Mouse (Mus musculus): ENCODE results near the gene Ggact. TPM values are rescaled to one million over a fixed set of nuclear protein-coding genes. Genes with fewer than 3 reads are reported as not detected.

The Ggact gene
- polyA plus RNA-seq, 1 experiment from 2014 or later, result 5.1 TPM

DNA sequence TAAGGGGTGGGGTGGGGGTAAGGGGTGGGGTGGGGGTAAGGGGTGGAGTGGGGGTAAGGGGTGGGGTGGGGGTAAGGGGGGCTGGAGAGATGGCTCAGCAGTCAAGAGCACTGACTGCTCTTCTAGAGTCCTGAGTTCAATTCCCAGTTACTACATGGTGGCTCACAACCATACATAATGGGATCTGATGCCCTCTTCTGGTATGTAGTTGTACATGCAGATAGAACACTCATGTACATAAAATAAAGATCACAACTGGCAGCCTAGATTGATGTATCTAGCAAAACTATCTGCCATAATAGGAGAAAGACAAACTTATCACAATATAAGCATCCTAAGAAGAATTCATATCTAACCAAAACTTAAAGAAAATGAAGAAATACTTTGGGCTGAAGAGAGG is 15.0 kb downstream of the Ggact start:
- no peak overlapping the region for H3K27ac ChIP-seq
- no peak for ATAC-seq (ENCODE audit: insufficient number of reproducible peaks, low FRiP score, low TSS enrichment, low read depth)
- peaks cover 18% of the 10 kb centered on the region for H3K4me1 ChIP-seq
- H3K4me2 ChIP-seq, result no peak overlapping the region
- no peak overlapping the region for H3K9ac ChIP-seq
- no peaks in the 10 kb centered on the region for H3K36me3 ChIP-seq
- H3K9me3 ChIP-seq, result no peaks in the 10 kb centered on the region
- no peaks in the 10 kb centered on the region for H3K27me3 ChIP-seq
- H3K4me3 ChIP-seq, result no peak overlapping the region

DNA sequence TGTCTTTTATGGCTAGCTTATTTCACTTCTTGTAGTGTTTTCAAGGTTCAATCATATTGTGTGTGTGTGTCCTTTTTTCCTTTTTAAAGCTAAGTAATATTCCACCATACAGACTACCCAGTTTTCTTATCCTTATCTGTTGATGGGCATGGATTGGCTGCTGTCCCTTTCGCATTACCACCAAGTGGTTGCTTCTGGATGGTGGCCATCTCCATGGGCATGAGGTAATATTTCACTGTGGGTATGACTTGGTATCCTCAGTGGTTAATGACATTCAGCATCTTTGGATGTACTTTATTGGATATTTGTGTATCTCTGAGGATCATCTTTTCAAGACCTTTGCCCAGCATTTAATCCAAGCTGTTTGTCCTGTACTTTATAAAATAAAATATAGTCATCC is 17.5 kb downstream of the Ggact start:
- H3K4me3 ChIP-seq, result no peak overlapping the region
- no peaks in the 10 kb centered on the region for H3K9me3 ChIP-seq
- ATAC-seq (ENCODE audit: insufficient number of reproducible peaks, low FRiP score, low TSS enrichment, low read depth), result no peak
- H3K4me2 ChIP-seq, result no peak overlapping the region
- WGBS, result 80% methylated on average over 1 of the region's 1 CpGs
- no peaks in the 10 kb centered on the region for H3K27me3 ChIP-seq
- H3K4me1 ChIP-seq, result no peaks in the 10 kb centered on the region
- H3K36me3 ChIP-seq, result no peaks in the 10 kb centered on the region
- H3K9ac ChIP-seq, result no peak overlapping the region
- no peak overlapping the region for H3K27ac ChIP-seq

GRCm38 (mm10) chr14:122891470-122891968 is 22.0 kb downstream of the Ggact start:
- Histone ChIP-seq H3K9me3 (no peaks in the 10 kb centered on the region), H3K27me3 (no peaks in the 10 kb centered on the region), H3K4me2 (no peak overlapping the region), H3K4me1 (no peaks in the 10 kb centered on the region), H3K9ac (no peak overlapping the region), H3K36me3 (no peaks in the 10 kb centered on the region), H3K27ac (no peak overlapping the region), H3K4me3 (no peak overlapping the region)
- 85% methylated on average over 12 of the region's 12 CpGs for WGBS
- ATAC-seq (ENCODE audit: insufficient number of reproducible peaks, low FRiP score, low TSS enrichment, low read depth), result no peak

DNA sequence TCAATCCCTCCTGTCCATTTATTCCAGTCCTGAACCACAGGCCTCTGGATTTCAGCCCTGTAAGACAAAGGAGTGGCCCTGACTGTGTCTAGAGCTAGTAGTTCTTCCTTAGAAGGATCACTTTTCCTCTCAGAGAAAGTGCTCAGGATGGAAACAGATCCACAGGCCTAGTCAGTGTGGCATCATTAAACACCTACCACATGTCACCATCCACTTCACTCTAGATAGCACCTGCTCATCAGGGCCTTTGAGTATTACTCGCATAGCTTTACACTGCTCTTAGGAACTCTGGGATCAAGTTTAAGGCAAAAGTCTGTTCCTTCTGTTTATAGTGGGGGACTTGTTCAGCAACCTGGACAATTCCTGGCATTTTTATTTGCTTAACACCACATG is 25.1 kb downstream of the Ggact start:
- Histone ChIP-seq H3K4me1 (peaks cover 5% of the 10 kb centered on the region; the same call in 1 of the 2 replicates), H3K9me3 (no peaks in the 10 kb centered on the region), H3K4me2 (no peak overlapping the region), H3K4me3 (no peak overlapping the region), H3K36me3 (no peaks in the 10 kb centered on the region), H3K27ac (no peak overlapping the region), H3K27me3 (no peaks in the 10 kb centered on the region), H3K9ac (no peak overlapping the region)
- WGBS, result 83% methylated on average over 1 of the region's 1 CpGs
- ATAC-seq (ENCODE audit: insufficient number of reproducible peaks, low FRiP score, low TSS enrichment, low read depth), result no peak

DNA sequence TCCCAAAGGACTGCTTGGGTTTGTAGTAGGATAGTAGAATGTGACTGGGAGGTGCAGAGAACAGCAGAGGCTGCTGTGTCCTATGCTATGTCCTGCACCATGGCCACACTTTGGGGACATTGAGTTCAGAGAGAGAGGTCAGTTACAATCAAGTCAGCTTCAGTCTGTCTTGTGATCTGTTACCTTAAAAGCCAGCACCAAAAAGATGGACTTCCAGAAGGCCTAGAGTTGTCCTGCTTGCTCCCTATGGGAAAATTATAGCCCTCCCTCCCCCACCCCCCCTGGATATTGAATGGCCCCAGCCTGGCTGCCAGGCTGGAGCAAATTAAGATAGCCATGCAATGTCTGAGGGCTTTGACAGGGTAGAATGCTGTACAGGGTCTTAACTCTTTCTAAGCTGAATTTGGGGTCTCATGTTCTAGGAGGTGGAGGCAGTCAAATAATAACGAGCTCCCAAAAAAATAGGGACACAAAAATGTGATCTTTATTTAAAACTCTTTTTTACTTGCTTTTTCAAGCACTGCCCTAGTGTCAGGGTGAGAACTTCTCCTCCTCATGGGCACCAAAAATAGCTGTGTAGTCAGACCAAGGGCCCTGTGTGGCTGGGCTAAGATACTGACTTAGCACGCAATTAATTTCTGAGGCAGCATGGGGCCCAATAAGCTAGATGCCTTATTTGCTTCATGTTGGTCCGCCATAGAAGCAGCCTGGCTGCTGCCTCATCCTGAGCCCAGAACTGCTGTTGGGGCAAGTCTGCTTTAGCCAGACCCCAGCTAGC is 25.7 kb downstream of the Ggact start:
- Histone ChIP-seq H3K27me3 (no peaks in the 10 kb centered on the region), H3K4me2 (no peak overlapping the region), H3K27ac (no peak overlapping the region), H3K9me3 (no peaks in the 10 kb centered on the region), H3K4me1 (peaks cover 10% of the 10 kb centered on the region; the same call in 1 of the 2 replicates), H3K4me3 (no peak overlapping the region), H3K36me3 (no peaks in the 10 kb centered on the region), H3K9ac (no peak overlapping the region)
- no peak for ATAC-seq (ENCODE audit: insufficient number of reproducible peaks, low FRiP score, low TSS enrichment, low read depth)
- WGBS, result 66% methylated on average over 3 of the region's 3 CpGs

GRCm38 (mm10) chr14:122887278-122887677 is 26.3 kb downstream of the Ggact start:
- no peak overlapping the region for H3K4me2 ChIP-seq
- WGBS, result 80% methylated on average over 1 of the region's 1 CpGs
- no peak for ATAC-seq (ENCODE audit: insufficient number of reproducible peaks, low FRiP score, low TSS enrichment, low read depth)
- no peaks in the 10 kb centered on the region for H3K36me3 ChIP-seq
- no peaks in the 10 kb centered on the region for H3K27me3 ChIP-seq
- H3K27ac ChIP-seq, result no peak overlapping the region
- H3K4me1 ChIP-seq, result peaks cover 13% of the 10 kb centered on the region; the same call in 1 of the 2 replicates
- H3K9me3 ChIP-seq, result no peaks in the 10 kb centered on the region
- no peak overlapping the region for H3K4me3 ChIP-seq
- H3K9ac ChIP-seq, result no peak overlapping the region

- Histone ChIP-seq H3K27me3 (no peaks in the 10 kb centered on the region), H3K4me3 (no peak overlapping the region), H3K9me3 (no peaks in the 10 kb centered on the region), H3K36me3 (no peaks in the 10 kb centered on the region), H3K9ac (no peak overlapping the region), H3K27ac (no peak overlapping the region), H3K4me1 (peaks cover 15% of the 10 kb centered on the region; the same call in 1 of the 2 replicates), H3K4me2 (no peak overlapping the region)
- WGBS, result 73% methylated on average over 7 of the region's 7 CpGs
- no peak for ATAC-seq (ENCODE audit: insufficient number of reproducible peaks, low FRiP score, low TSS enrichment, low read depth)
These were observed 27.7 kb downstream of the Ggact start for GRCm38 (mm10) chr14:122885893-122886292.

DNA sequence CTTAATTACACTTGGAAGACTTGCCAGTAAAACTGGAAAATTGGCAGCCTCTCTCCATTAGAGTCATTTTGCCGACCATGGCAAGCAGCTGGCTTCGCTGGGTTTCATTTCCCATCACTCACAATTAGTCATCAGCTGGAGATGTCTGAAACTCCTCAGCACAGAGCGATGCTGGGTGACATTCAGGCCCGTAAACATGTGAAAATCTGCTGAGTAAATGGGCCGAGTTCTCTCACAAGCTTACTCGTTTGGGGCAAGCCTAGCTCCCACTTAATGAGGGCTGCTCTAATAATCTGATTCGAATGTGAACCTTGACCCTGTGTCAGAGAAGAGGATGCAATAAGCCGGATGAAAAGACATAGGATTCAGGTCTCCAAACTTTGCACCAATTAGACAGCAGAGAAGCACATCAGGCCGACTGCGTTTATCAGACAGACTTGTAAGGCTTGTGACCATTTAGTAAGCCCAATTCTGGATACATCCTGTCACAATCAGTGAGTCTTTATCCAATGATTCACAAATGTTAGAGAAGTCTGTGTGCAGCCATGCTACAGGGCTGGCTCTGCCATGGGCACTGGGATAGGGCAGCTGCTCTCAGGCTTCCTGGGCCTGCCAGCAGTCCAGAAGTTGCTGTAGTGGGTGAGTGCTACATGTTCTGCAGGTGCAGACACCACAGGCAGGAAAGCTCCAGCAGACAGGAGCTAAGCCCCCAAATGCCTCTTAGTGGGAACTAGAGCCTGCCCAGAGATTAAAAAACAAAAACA is 29.6 kb downstream of the Ggact start:
- ATAC-seq (ENCODE audit: insufficient number of reproducible peaks, low FRiP score, low TSS enrichment, low read depth), result no peak

DNA sequence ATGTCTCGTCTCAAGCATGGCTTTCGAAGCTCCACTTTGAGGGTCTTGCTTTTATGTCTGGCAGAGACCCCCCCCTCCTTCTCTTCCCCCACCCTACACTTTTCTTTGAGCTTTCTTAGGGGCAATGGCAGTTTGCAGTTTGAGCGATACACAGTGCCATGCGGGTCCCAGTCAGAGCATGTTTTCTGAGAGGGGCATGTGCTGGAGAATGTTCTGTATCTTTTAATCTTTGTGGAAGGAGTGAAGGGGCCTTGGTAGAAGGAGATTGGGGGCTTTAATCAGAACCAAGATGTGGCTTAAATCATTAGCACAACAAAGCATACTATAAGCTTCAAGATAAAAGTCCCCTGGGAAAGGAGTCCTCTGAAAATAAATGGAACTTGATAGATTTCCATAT is 30.1 kb downstream of the Ggact start:
- H3K4me3 ChIP-seq, result no peak overlapping the region
- ATAC-seq (ENCODE audit: insufficient number of reproducible peaks, low FRiP score, low TSS enrichment, low read depth), result no peak
- H3K4me2 ChIP-seq, result no peak overlapping the region
- H3K27ac ChIP-seq, result no peak overlapping the region
- H3K36me3 ChIP-seq, result no peaks in the 10 kb centered on the region
- 65% methylated on average over 4 of the region's 4 CpGs for WGBS
- 0 out of 2 replicates have a peak, but pooled peaks cover 2% of the 10 kb centered on the region for H3K27me3 ChIP-seq
- H3K4me1 ChIP-seq, result peaks cover 15% of the 10 kb centered on the region; the same call in 1 of the 2 replicates
- no peak overlapping the region for H3K9ac ChIP-seq
- no peaks in the 10 kb centered on the region for H3K9me3 ChIP-seq

More for the DNA sequence above, 29.6 kb downstream of the Ggact start:
- Histone ChIP-seq H3K36me3 (no peaks in the 10 kb centered on the region), H3K27ac (no peak overlapping the region), H3K4me2 (no peak overlapping the region), H3K4me1 (peaks cover 15% of the 10 kb centered on the region; the same call in 1 of the 2 replicates), H3K27me3 (no peaks in the 10 kb centered on the region), H3K4me3 (no peak overlapping the region), H3K9ac (no peak overlapping the region), H3K9me3 (no peaks in the 10 kb centered on the region)
- WGBS, result 40% methylated on average over 10 of the region's 10 CpGs

- no peak for ATAC-seq (ENCODE audit: insufficient number of reproducible peaks, low FRiP score, low TSS enrichment, low read depth)
- Histone ChIP-seq H3K36me3 (no peaks in the 10 kb centered on the region), H3K4me2 (no peak overlapping the region), H3K4me1 (peaks cover 15% of the 10 kb centered on the region; the same call in 1 of the 2 replicates), H3K9ac (no peak overlapping the region), H3K4me3 (no peak overlapping the region), H3K27ac (no peak overlapping the region), H3K9me3 (no peaks in the 10 kb centered on the region), H3K27me3 (0 out of 2 replicates have a peak, but pooled peaks cover 5% of the 10 kb centered on the region)
- 70% methylated on average over 7 of the region's 7 CpGs for WGBS
These were observed 30.7 kb downstream of the Ggact start for GRCm38 (mm10) chr14:122882795-122883409.

GRCm38 (mm10) chr14:122882201-122882639 is 31.3 kb downstream of the Ggact start:
- H3K4me2 ChIP-seq, result no peak overlapping the region
- ATAC-seq (ENCODE audit: insufficient number of reproducible peaks, low FRiP score, low TSS enrichment, low read depth), result no peak
- H3K27me3 ChIP-seq, result 0 out of 2 replicates have a peak, but pooled peaks cover 5% of the 10 kb centered on the region
- H3K9me3 ChIP-seq, result no peaks in the 10 kb centered on the region
- H3K36me3 ChIP-seq, result no peaks in the 10 kb centered on the region
- H3K9ac ChIP-seq, result no peak overlapping the region
- 41% methylated on average over 9 of the region's 9 CpGs for WGBS
- no peak overlapping the region for H3K4me3 ChIP-seq
- H3K4me1 ChIP-seq, result peaks cover 15% of the 10 kb centered on the region; the same call in 1 of the 2 replicates
- no peak overlapping the region for H3K27ac ChIP-seq

All from limb, embryonic 15.5 days (tissue).